Mouse (Mus musculus) lung, adult 2 months (tissue): ENCODE results near the gene Hspa4. TPM values are rescaled to one million over a fixed set of nuclear protein-coding genes. Genes with fewer than 3 reads are reported as not detected.
A peak's percentile ranks its signal among the peaks of the same experiment; 100 is the strongest.
"Not testable (repeated sequence)": the region's sequence is repeated elsewhere in the genome, so short reads cannot be mapped to it uniquely, and the experiment has no call there.

Experiments used
- DNase-seq: peaks from one replicate; pipeline ENCODE4 v3.0.0; 2022
- H3K4me1 ChIP-seq: fragments of 200-500 bp; 2 replicates; pipeline ENCODE4 v1.6.1; 2011; ENCODE audit warnings: low read length; ENCODE audit not compliant: control insufficient read depth, insufficient read depth
- H3K4me3 ChIP-seq: fragments of 200-500 bp; replicated peaks from 2 replicates; pipeline ENCODE3; 2011; ENCODE audit warnings: low read depth, mild to moderate bottlenecking, control low read depth, low read length; ENCODE audit errors: extremely low read depth
- CTCF ChIP-seq: fragments of 200-500 bp; IDR thresholded peaks from 2 replicates; pipeline ENCODE4 v1.5.1; 2011; ENCODE audit warnings: mild to moderate bottlenecking, low read length, control low read depth; ENCODE audit not compliant: insufficient read depth
- POLR2A ChIP-seq: fragments of 200-500 bp; IDR thresholded peaks from 2 replicates; pipeline ENCODE4 v1.6.1; 2011; ENCODE audit warnings: low read depth, mild to moderate bottlenecking, control low read depth, low read length, borderline replicate concordance; ENCODE audit errors: extremely low read depth
- WGBS: fragments of 180-500 bp; shearing (Covaris S2); methylation state at CpG from one replicate; pipeline ENCODE4 v1.1.7; 2018; 5-methylcytosine and 5-hydroxymethylcytosine counted together
- polyA plus RNA-seq: library from polyadenylated mRNA; depleted of rRNA; stranded (reverse); fragments of >200 nt; gene quantifications from 2 replicates; pipeline ENCODE4 v1.2.3, GENCODE M21; 2012; rRNA removed

Gene Hspa4
- 22.0 and 24.9 TPM in 2 replicates for polyA plus RNA-seq

GRCm38 (mm10) chr11:53300330-53301166 is at the start of gene Hspa4:
Gene Hspa4 (minus strand): TSS chr11:53300457.
- peaks cover 6% of the 10 kb centered on the region for H3K4me1 ChIP-seq

GRCm38 (mm10) chr11:53345738-53346137 is 45.5 kb upstream of the Hspa4 start:
- Histone ChIP-seq H3K4me3 (no peak overlapping the region), H3K4me1 (no peaks in the 10 kb centered on the region; the same call in 1 of the 2 replicates)
- WGBS, result 61% methylated on average over 2 of the region's 2 CpGs
- TF ChIP-seq POLR2A, result no peak
- no peak for TF ChIP-seq CTCF
- DNase-seq, result no peak

More at GRCm38 (mm10) chr11:53300330-53301166, at the start of gene Hspa4:
- TF ChIP-seq CTCF, result no peak
- peak; percentile 83 for TF ChIP-seq POLR2A
- WGBS, result under 1% methylated on average over 58 of the region's 58 CpGs
- peak; percentile 99 for DNase-seq
- H3K4me3 ChIP-seq, result peak within 1 kb of the TSS; percentile 80

GRCm38 (mm10) chr11:53345328-53345727 is 45.1 kb upstream of the Hspa4 start:
- DNase-seq, result no peak

GRCm38 (mm10) chr11:53342711-53343110 is 42.5 kb upstream of the Hspa4 start:
- no peak for DNase-seq
- no peaks in the 10 kb centered on the region for H3K4me1 ChIP-seq
- no peak overlapping the region for H3K4me3 ChIP-seq
- 52% methylated on average over 5 of the region's 5 CpGs for WGBS
- TF ChIP-seq CTCF, result no peak
- no peak for TF ChIP-seq POLR2A

More at GRCm38 (mm10) chr11:53345328-53345727, 45.1 kb upstream of the Hspa4 start:
- 33% methylated on average over 5 of the region's 5 CpGs for WGBS
- TF ChIP-seq POLR2A (no peak), CTCF (no peak)
- Histone ChIP-seq H3K4me1 (no peaks in the 10 kb centered on the region; the same call in 1 of the 2 replicates), H3K4me3 (no peak overlapping the region)

- H3K4me3 ChIP-seq, H3K4me1 ChIP-seq, DNase-seq: not testable (repeated sequence)
- WGBS, result 69% methylated on average over 9 of the region's 10 CpGs
These were observed 40.8 kb upstream of the Hspa4 start for GRCm38 (mm10) chr11:53341019-53341418.

- 67% methylated on average over 8 of the region's 8 CpGs for WGBS
- no peak for DNase-seq
These were observed 37.4 kb upstream of the Hspa4 start for GRCm38 (mm10) chr11:53337684-53338083.

GRCm38 (mm10) chr11:53336924-53337323 is 36.7 kb upstream of the Hspa4 start:
- no peak for DNase-seq
- no peaks in the 10 kb centered on the region for H3K4me1 ChIP-seq
- WGBS, result 69% methylated on average over 1 of the region's 1 CpGs
- H3K4me3 ChIP-seq, result no peak overlapping the region
- TF ChIP-seq CTCF, result no peak
- no peak for TF ChIP-seq POLR2A

More at GRCm38 (mm10) chr11:53337684-53338083, 37.4 kb upstream of the Hspa4 start:
- H3K4me1 ChIP-seq, result no peaks in the 10 kb centered on the region
- no peak overlapping the region for H3K4me3 ChIP-seq
- TF ChIP-seq POLR2A (no peak), CTCF (no peak)

- TF ChIP-seq POLR2A (no peak), CTCF (no peak)
- Histone ChIP-seq H3K4me3 (no peak overlapping the region), H3K4me1 (no peaks in the 10 kb centered on the region)
- no peak for DNase-seq
These were observed 35.9 kb upstream of the Hspa4 start for GRCm38 (mm10) chr11:53336182-53336571.

GRCm38 (mm10) chr11:53335505-53336181 is 35.4 kb upstream of the Hspa4 start:
- H3K4me3 ChIP-seq, result no peak overlapping the region
- 66% methylated on average over 3 of the region's 3 CpGs for WGBS
- DNase-seq, result no peak
- no peaks in the 10 kb centered on the region for H3K4me1 ChIP-seq
- TF ChIP-seq CTCF, result no peak
- no peak for TF ChIP-seq POLR2A

GRCm38 (mm10) chr11:53332076-53332680 is 31.9 kb upstream of the Hspa4 start:
- Histone ChIP-seq H3K4me3 (no peak overlapping the region), H3K4me1 (no peaks in the 10 kb centered on the region)
- DNase-seq, result no peak
- TF ChIP-seq POLR2A (no peak), CTCF (no peak)
- WGBS, result 84% methylated on average over 14 of the region's 14 CpGs
